Mouse (Mus musculus) induced T-regulatory cell, adult 2 months (primary cell): ENCODE measurements around the gene Gpcpd1.
"Not testable (repeated sequence)": the region's sequence is repeated elsewhere in the genome, so short reads cannot be mapped to it uniquely, and the experiment has no call there.

Experiments
- DNase-seq: peaks from one replicate; pipeline ENCODE4 v3.0.0-alpha.2; 2012; ENCODE audit warnings: low read depth

The Gpcpd1 gene

DNA sequence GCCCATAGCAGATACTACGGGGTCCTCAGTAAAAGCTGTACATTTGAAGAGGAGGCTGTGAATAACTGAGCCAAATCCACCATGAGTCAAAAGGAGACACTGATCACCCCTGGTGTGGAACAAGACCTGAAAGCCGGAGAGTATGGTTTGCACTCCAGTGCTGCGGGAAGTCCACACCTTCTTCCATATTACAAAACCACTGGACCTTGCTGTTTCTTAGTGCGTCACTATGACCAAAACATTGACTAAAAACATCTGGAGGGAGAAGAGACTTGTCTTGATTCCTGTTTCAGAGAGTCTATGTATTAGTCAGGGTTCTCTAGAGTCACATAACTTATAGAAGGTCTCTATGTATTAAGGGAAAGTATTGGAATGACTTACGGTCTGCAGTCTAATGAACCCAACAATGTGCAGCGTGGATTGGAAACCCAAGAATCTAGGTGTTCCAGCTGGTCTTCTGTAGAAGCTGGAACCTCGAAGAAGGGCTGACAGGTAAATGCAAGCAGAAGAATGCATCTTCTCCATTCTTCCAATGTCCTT, at the start of gene Gpcpd1:
TSS of gene Gpcpd1 (minus strand) at position 490 of the 540 bp plus-strand sequence.
- no peak for DNase-seq

DNA sequence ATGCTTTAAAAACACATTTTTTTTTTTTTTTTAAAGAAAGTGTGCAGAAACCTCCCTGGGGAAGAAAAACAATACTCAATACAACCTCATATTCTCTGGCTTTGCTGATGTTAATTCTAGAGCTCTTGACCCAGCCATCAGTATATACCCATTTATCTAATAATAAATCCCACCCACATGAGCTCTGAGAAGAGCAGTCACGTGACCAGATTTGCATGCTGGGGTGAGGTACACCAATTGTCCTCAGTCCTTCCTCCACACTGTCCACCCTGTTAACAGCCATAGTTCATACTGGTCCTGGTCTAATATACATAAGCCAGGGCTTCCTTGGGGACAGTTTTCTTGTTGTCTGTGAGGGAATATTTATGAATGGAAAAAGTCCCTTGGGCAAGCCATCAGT, 49.0 kb upstream of the Gpcpd1 start:
- no peak for DNase-seq

DNA sequence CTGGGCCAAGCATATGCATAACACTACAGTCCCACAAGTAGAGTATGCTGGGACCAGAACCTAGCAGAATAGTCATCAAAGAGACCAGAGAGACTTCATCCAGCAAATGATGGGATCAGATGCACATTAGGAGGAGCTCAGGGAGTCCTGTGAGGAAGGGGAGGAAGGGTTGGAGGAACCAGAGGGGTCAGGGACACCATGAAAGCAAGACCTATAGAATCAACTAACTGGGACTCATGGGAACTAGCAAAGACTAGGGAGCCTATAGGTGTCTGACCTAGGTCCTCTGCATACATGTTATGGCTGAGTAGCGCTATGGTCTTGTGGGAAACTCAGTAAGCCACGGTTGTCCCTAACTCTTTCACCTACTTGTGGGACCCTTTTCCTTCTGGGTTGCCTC, 41.1 kb upstream of the Gpcpd1 start:
- DNase-seq = no peak

- no peak for DNase-seq
These were observed 35.6 kb upstream of the Gpcpd1 start for GRCm38 (mm10) chr2:132623092-132623491.

- DNase-seq = no peak
These were observed 30.2 kb upstream of the Gpcpd1 start for GRCm38 (mm10) chr2:132617693-132618092.

GRCm38 (mm10) chr2:132613581-132614188, 26.2 kb upstream of the Gpcpd1 start:
- DNase-seq = peak; percentile 88

DNA sequence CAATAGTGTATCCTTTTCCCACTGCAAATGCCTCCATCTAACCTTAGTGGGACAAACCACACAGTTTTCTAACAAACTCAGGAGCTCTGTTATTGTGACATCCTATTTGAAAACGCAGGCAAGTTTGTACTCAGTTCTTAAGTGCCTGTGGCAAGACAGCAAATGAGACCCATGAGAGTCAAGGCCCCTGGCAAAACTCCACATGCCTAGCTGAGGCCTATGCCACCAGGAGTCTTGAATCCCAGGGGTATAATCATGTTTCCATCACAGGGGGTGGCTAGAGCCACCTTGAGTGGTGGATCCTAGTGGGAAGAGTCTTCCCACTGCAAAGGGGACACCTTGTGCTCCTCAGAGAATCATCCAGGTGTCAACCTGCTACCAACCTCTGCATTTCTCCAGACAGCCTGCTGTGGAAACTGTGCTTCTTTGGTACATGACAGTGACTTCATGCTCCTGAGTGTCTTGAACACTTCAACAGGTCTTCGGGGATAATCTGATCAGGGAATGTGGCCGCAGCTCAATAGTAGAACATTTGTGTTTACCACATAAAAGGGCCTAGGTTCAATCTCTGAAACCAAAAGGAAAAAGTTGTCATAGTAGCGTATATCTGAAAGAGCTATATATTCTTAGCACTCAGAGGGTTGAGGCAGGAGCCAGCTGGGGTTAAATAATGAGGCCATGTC, 24.2 kb upstream of the Gpcpd1 start:
- DNase-seq = peak; percentile 59

DNA sequence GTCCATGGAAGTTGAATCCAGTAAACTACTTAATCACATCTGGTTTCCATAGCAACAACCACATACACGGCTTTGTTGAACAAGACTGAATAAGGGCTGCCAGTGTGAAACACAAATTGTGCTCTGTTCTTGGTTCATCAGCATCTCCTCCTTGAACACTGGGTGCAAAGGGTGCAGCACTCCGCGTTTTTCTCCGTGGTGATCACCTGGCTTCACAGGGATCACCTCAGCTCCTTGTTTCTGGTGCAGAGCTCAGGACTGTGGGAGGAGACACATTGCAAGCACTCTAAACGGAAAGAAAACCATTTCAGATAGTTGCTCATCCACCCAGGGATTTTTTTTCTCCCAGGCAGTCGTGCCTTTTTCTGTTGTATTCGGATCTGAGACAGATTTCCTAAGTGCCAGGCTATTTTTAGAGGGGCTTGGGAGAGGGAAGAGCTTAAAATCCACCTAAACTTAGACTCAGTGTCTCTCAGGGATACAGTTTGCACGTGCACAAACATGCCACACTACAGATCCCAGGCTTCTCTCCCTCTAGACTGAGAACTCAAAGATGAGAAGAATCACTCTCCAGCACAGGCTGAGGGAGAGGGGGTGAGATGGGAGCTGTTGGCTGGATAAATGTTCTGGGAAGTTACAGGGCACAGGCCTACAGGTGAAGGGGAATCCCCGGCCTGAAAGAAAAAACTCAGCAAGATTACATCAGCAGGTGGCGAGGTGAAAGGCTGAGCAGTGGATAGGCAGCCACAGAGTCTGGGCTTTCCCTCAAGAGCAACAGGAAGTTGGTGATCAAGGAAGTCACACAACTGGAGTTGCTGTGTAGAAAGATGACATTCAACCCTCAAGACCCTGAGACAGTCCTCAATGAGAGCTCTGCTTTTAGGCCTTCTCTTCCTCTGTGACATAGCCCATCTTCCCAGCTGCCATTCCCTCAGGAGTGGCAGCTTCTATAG, 19.9 kb upstream of the Gpcpd1 start:
- peak; percentile 93 for DNase-seq

- peak; percentile 31 for DNase-seq
These were observed 18.4 kb upstream of the Gpcpd1 start for GRCm38 (mm10) chr2:132605795-132606563.

GRCm38 (mm10) chr2:132604922-132605321, 17.4 kb upstream of the Gpcpd1 start:
- peak; percentile 20 for DNase-seq

DNA sequence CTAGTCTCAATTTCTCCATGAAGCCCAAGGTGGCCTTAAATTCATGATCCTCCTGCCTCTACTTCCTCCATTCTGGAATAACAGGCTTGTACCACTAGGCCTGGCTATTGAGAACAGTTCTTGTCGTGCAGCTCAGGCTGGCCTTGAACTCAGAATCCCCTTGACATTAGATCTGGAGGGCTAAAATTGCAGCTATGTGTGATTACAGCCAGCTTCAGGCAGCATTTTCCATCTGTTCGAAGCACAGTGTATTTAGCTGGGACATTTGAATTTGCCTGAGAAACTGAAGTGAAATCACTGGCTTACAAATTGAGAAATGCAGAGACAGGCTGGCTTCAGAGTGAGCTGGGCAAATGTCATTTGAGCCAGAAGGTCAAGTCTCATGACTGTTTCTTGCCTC, 16.2 kb upstream of the Gpcpd1 start:
- no peak for DNase-seq

- DNase-seq = no peak
These were observed 14.2 kb upstream of the Gpcpd1 start for GRCm38 (mm10) chr2:132601777-132602176.

DNA sequence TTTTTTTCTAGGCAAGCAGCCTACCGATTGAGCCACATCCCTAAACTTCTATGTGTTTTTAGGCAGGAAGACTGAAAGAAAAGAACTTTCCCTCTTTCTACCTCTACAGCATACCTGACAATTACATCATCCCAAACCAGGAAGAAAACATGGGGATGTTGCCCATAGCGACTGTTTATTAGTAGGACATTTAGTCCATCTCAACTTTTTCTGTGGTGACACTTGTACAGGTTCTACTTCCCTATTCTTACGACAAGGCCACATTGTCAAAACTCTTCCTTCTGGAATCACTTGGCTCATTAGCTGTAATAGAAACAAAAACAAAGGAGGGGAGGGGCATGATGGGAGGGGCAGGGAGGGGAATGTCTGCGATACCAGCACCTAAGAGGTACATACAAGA, 12.6 kb upstream of the Gpcpd1 start:
- no peak for DNase-seq

DNA sequence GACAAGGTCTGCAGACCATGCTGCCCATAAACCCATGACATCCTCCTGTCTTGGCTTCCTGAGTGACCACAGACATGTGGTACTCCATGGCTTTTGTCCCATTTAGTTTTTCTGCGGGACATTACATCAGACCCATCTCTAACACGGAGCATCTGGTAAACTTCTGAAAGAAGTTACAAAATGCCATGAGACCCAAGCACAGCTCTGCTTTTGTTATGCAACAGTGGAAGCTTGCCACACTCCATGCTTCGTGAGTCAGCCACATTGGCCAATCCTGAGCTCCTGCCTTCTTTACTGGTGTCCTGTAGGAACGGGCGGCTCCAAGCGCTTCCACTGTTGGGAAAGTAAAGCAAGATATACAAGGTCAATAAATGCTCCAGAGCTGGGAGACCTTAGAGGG, 11.6 kb upstream of the Gpcpd1 start:
- DNase-seq = no peak

GRCm38 (mm10) chr2:132597866-132598480, 10.4 kb upstream of the Gpcpd1 start:
- no peak for DNase-seq

GRCm38 (mm10) chr2:132597226-132597625, 9.7 kb upstream of the Gpcpd1 start:
- peak; percentile 31 for DNase-seq

DNA sequence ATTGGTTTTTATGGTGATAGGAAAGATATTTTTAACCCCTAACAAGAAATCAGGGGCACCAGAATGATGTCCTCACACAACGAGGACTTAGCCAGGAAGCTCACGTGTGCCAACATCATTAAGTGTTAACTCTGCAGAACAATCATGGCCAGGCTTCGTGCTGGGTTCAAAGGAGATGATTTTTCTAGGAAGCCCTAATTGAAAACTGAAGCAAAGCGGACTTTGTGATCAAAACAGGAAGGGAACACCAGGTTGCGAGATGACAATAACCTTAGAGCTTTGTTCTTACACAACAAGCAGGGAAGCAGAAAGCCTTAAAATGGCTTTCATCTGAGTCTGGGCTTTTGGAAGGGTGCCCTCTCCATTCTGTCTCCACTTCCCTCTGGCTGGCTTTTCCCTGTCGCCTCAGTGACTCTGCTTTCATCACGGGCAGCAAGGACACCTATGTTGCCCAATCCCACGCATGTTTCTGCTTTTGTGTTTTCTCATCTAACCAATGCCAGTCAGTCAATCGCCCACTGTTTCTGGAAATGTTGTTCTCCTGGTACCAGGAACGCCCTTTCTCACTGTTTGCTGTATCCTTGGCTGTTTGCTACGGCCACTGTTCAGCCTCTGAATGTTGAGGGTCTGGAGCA, 8.2 kb upstream of the Gpcpd1 start:
- no peak for DNase-seq

GRCm38 (mm10) chr2:132592126-132592525, 4.6 kb upstream of the Gpcpd1 start:
- no peak for DNase-seq

GRCm38 (mm10) chr2:132591579-132591978, 4.0 kb upstream of the Gpcpd1 start:
- not testable (repeated sequence) for DNase-seq

GRCm38 (mm10) chr2:132589906-132590538, 2.5 kb upstream of the Gpcpd1 start:
- DNase-seq = no peak
